Mouse (Mus musculus) gastrocnemius, adult 2 months (tissue): ENCODE data around the gene Atxn7l2. TPM values are rescaled to one million over a fixed set of nuclear protein-coding genes. Genes with fewer than 3 reads are reported as not detected.

ENCODE experiments used
- DNase-seq: peaks from one replicate; pipeline ENCODE4 v3.0.0; 2022
- H3K27ac ChIP-seq: fragments of 200-600 bp; 2 replicates; pipeline ENCODE4 v1.8.1; 2022; ENCODE audit warnings: mild to moderate bottlenecking
- H3K4me3 ChIP-seq: fragments of 200-600 bp; 2 replicates; pipeline ENCODE4 v1.8.1; 2022; ENCODE audit warnings: mild to moderate bottlenecking, moderate library complexity
- CTCF ChIP-seq: fragments of 200-600 bp; IDR thresholded peaks from 2 replicates; pipeline ENCODE4 v1.8.1; 2022; ENCODE audit warnings: antibody characterized with exemption, mild to moderate bottlenecking, moderate library complexity
- intact Hi-C: fragments of 180-260 bp; cut with DNase I; formaldehyde crosslinking; loops from one replicate; pipeline ENCODE4 v1.15.1; 2025
- total RNA-seq, 2 experiments: library from RNA; stranded (reverse); gene quantifications; 2 replicates each; pipeline ENCODE4 v1.2.3; 2021

The Atxn7l2 gene
- total RNA-seq, 2 experiments from 2014 or later, result 6.4 to 8.6 TPM

- peak; percentile 61 for DNase-seq
- Histone ChIP-seq H3K4me3 (peak overlapping the region; percentile 21), H3K27ac (peak overlapping the region; percentile 59)
- TF ChIP-seq CTCF, result no peak
- intact Hi-C loops, result loop anchor here (1.0 kb wide), 1 partner anchor 38 kb away; no protein-coding TSS in a partner anchor
These were observed 7.5 kb downstream of the Atxn7l2 start for GRCm38 (mm10) chr3:108203212-108203611.

GRCm38 (mm10) chr3:108202506-108202905 lies 8.2 kb downstream of the Atxn7l2 start:
- DNase-seq, result no peak
- TF ChIP-seq CTCF, result no peak
- H3K27ac ChIP-seq, result peak overlapping the region; percentile 59; the same call in 1 of the 2 replicates
- H3K4me3 ChIP-seq, result no peak overlapping the region; the same call in 1 of the 2 replicates
- intact Hi-C loops, result no loop called here

- peak; percentile 96 for DNase-seq
- Histone ChIP-seq H3K27ac (peak within 1 kb of the TSS; percentile 89), H3K4me3 (peak within 1 kb of the TSS; percentile 89)
- TF ChIP-seq CTCF, result peak; percentile 83
- intact Hi-C loops, result no loop called here
These were observed 10.1 kb downstream of the Atxn7l2 start, which contains the start of gene Cyb561d1 for GRCm38 (mm10) chr3:108200329-108201323. Cyb561d1 (minus strand) TSS chr3:108201212.

GRCm38 (mm10) chr3:108199231-108199630 lies 11.5 kb downstream of the Atxn7l2 start:
- DNase-seq, result no peak
- no peak for TF ChIP-seq CTCF
- Histone ChIP-seq H3K27ac (no peak overlapping the region), H3K4me3 (peak overlapping the region; percentile 89; the same call in 1 of the 2 replicates)
- intact Hi-C loops, result no loop called here

- DNase-seq, result no peak
- intact Hi-C loops, result no loop called here
- Histone ChIP-seq H3K4me3 (no peak overlapping the region), H3K27ac (no peak overlapping the region; the same call in 1 of the 2 replicates)
- 0 out of 2 replicates have a peak, but pooled peaks have one; percentile 2 for TF ChIP-seq CTCF
These were observed 13.7 kb downstream of the Atxn7l2 start for GRCm38 (mm10) chr3:108197066-108197497.

GRCm38 (mm10) chr3:108195941-108196590 lies 14.7 kb downstream of the Atxn7l2 start:
- intact Hi-C loops, result no loop called here
- no peak overlapping the region for H3K27ac ChIP-seq
- TF ChIP-seq CTCF, result no peak
- no peak for DNase-seq
- H3K4me3 ChIP-seq, result no peak overlapping the region

- no peak for TF ChIP-seq CTCF
- no peak for DNase-seq
- H3K4me3 ChIP-seq, result no peak overlapping the region
- H3K27ac ChIP-seq, result no peak overlapping the region
- intact Hi-C loops, result no loop called here
These were observed 15.4 kb downstream of the Atxn7l2 start for GRCm38 (mm10) chr3:108195287-108195686.

- intact Hi-C loops, result no loop called here
These were observed 17.0 kb downstream of the Atxn7l2 start for GRCm38 (mm10) chr3:108193686-108194085.

GRCm38 (mm10) chr3:108189897-108190296 lies 20.8 kb downstream of the Atxn7l2 start:
- Histone ChIP-seq H3K4me3 (peak overlapping the region; percentile 26), H3K27ac (peak overlapping the region; percentile 20; the same call in 1 of the 2 replicates)
- intact Hi-C loops, result no loop called here
- no peak for TF ChIP-seq CTCF
- no peak for DNase-seq

More at GRCm38 (mm10) chr3:108193686-108194085, 17.0 kb downstream of the Atxn7l2 start:
- no peak for DNase-seq
- TF ChIP-seq CTCF, result no peak
- Histone ChIP-seq H3K4me3 (no peak overlapping the region), H3K27ac (no peak overlapping the region)

GRCm38 (mm10) chr3:108188716-108189490 lies 21.8 kb downstream of the Atxn7l2 start:
- intact Hi-C loops, result no loop called here
- no peak for TF ChIP-seq CTCF
- no peak overlapping the region for H3K4me3 ChIP-seq
- no peak overlapping the region for H3K27ac ChIP-seq
- no peak for DNase-seq

GRCm38 (mm10) chr3:108187111-108187795 lies 23.5 kb downstream of the Atxn7l2 start:
- peak; percentile 52 for DNase-seq
- intact Hi-C loops, result no loop called here
- no peak for TF ChIP-seq CTCF
- Histone ChIP-seq H3K27ac (peak overlapping the region; percentile 89), H3K4me3 (peak overlapping the region; percentile 77)
